Mouse (Mus musculus) embryonic facial prominence, embryonic 11.5 days (tissue): ENCODE measurements around the gene Wdr72. TPM values are rescaled to one million over a fixed set of nuclear protein-coding genes. Genes with fewer than 3 reads are reported as not detected.

Experiments used
- ATAC-seq: fragments of 200-750 bp; cut with Nextera tagmentation; replicated peaks from 2 replicates; pipeline ENCODE4 v1.8.0; 2017; ENCODE audit warnings: low read depth; ENCODE audit not compliant: insufficient number of reproducible peaks, low FRiP score, low TSS enrichment
- DNase-seq: peaks from one replicate; pipeline ENCODE4 v3.0.0-alpha.2; 2015; ENCODE audit warnings: low spot score
- H3K27ac ChIP-seq: fragments of 300-500 bp; sonication (generic); replicated peaks from 2 replicates; pipeline ENCODE4 v1.5.1; 2014; ENCODE audit warnings: mild to moderate bottlenecking, low read depth, low read length, control low read depth
- H3K27me3 ChIP-seq: fragments of 300-500 bp; sonication (generic); 2 replicates; pipeline ENCODE4 v1.6.1; 2014; ENCODE audit warnings: mild to moderate bottlenecking, low read length, moderate library complexity, mixed read lengths; ENCODE audit not compliant: control insufficient read depth, insufficient read depth
- H3K36me3 ChIP-seq: fragments of 300-500 bp; sonication (generic); replicated peaks from 2 replicates; pipeline ENCODE4 v1.6.1; 2014; ENCODE audit warnings: low read depth, mild to moderate bottlenecking, low read length, moderate library complexity, mixed read lengths; ENCODE audit not compliant: control insufficient read depth, insufficient read depth
- H3K4me1 ChIP-seq: fragments of 300-500 bp; sonication (generic); 2 replicates; pipeline ENCODE4 v1.6.1; 2014; ENCODE audit warnings: low read length, mixed read lengths; ENCODE audit not compliant: control insufficient read depth, insufficient read depth
- H3K4me2 ChIP-seq: fragments of 300-500 bp; sonication (generic); 2 replicates; pipeline ENCODE4 v1.6.1; 2014; ENCODE audit warnings: low read depth, mild to moderate bottlenecking, control low read depth, low read length, moderate library complexity
- H3K4me3 ChIP-seq: fragments of 300-500 bp; sonication (generic); 2 replicates; pipeline ENCODE4 v1.5.1; 2014; ENCODE audit warnings: low read depth, low read length, control low read depth
- H3K9ac ChIP-seq: fragments of 300-500 bp; sonication (generic); replicated peaks from 2 replicates; pipeline ENCODE4 v1.6.1; 2014; ENCODE audit warnings: mild to moderate bottlenecking, control low read depth, low read length
- H3K9me3 ChIP-seq: fragments of 300-500 bp; sonication (generic); replicated peaks from 2 replicates; pipeline ENCODE4 v1.6.1; 2016; ENCODE audit warnings: mild to moderate bottlenecking, low read length, inconsistent platforms, mixed read lengths; ENCODE audit not compliant: control insufficient read depth
- WGBS: fragments of 180-500 bp; shearing (Covaris S2); extraction: QIAGEN DNeasy Blood & Tissue Kit; methylation state at CpG from one replicate; pipeline ENCODE4 v1.1.7; 2014; 5-methylcytosine and 5-hydroxymethylcytosine counted together
- polyA plus RNA-seq: library from polyadenylated mRNA; unstranded; fragments of >200 nt; fragmentation: Nextera tagmentation; extraction: Ambion mirVana; gene quantifications from 2 replicates; pipeline ENCODE4 v1.2.1, GENCODE M21; 2014

Gene Wdr72
- polyA plus RNA-seq, 1 experiment from 2014 or later, result 0.11 TPM

GRCm38 (mm10) chr9:74318771-74319170, 208.6 kb downstream of the Wdr72 start:
- no peak overlapping the region for H3K27ac ChIP-seq
- ATAC-seq, result no peak
- DNase-seq, result no peak
- H3K4me3 ChIP-seq, result no peak overlapping the region
- no peaks in the 10 kb centered on the region for H3K9me3 ChIP-seq
- H3K4me2 ChIP-seq, result no peak overlapping the region
- no peaks in the 10 kb centered on the region for H3K36me3 ChIP-seq
- no peak overlapping the region for H3K9ac ChIP-seq
- 86% methylated on average over 1 of the region's 1 CpGs for WGBS
- H3K27me3 ChIP-seq, result no peaks in the 10 kb centered on the region
- no peaks in the 10 kb centered on the region for H3K4me1 ChIP-seq

GRCm38 (mm10) chr9:74324089-74324924, 214.2 kb downstream of the Wdr72 start:
- WGBS, result 75% methylated on average over 11 of the region's 11 CpGs
- Histone ChIP-seq H3K36me3 (no peaks in the 10 kb centered on the region), H3K9me3 (no peaks in the 10 kb centered on the region), H3K9ac (no peak overlapping the region), H3K4me1 (no peaks in the 10 kb centered on the region), H3K27me3 (no peaks in the 10 kb centered on the region), H3K4me3 (no peak overlapping the region), H3K27ac (no peak overlapping the region), H3K4me2 (no peak overlapping the region)
- DNase-seq, result no peak
- ATAC-seq, result no peak

- no peaks in the 10 kb centered on the region for H3K4me1 ChIP-seq
- H3K4me3 ChIP-seq, result no peak overlapping the region
- H3K27ac ChIP-seq, result no peak overlapping the region
- H3K36me3 ChIP-seq, result no peaks in the 10 kb centered on the region
- no peak overlapping the region for H3K9ac ChIP-seq
- 63% methylated on average over 3 of the region's 3 CpGs for WGBS
- no peak overlapping the region for H3K4me2 ChIP-seq
- no peaks in the 10 kb centered on the region for H3K9me3 ChIP-seq
- ATAC-seq (no peak), DNase-seq (no peak)
- H3K27me3 ChIP-seq, result no peaks in the 10 kb centered on the region
These were observed 214.8 kb downstream of the Wdr72 start for GRCm38 (mm10) chr9:74324925-74325295.

- Histone ChIP-seq H3K27me3 (no peaks in the 10 kb centered on the region), H3K9ac (no peak overlapping the region), H3K4me1 (no peaks in the 10 kb centered on the region), H3K36me3 (no peaks in the 10 kb centered on the region), H3K27ac (no peak overlapping the region), H3K4me3 (no peak overlapping the region), H3K9me3 (no peaks in the 10 kb centered on the region), H3K4me2 (no peak overlapping the region)
- 79% methylated on average over 1 of the region's 1 CpGs for WGBS
- DNase-seq (no peak), ATAC-seq (no peak)
These were observed 215.8 kb downstream of the Wdr72 start for GRCm38 (mm10) chr9:74325981-74326380.

GRCm38 (mm10) chr9:74328821-74329220, 218.7 kb downstream of the Wdr72 start:
- Histone ChIP-seq H3K4me1 (no peaks in the 10 kb centered on the region), H3K36me3 (no peaks in the 10 kb centered on the region), H3K9me3 (no peaks in the 10 kb centered on the region), H3K4me3 (no peak overlapping the region), H3K27me3 (no peaks in the 10 kb centered on the region), H3K27ac (no peak overlapping the region), H3K9ac (no peak overlapping the region), H3K4me2 (no peak overlapping the region)
- DNase-seq (no peak), ATAC-seq (no peak)
- 78% methylated on average over 5 of the region's 5 CpGs for WGBS

GRCm38 (mm10) chr9:74330706-74331495, 220.7 kb downstream of the Wdr72 start:
- peak; percentile 6 for DNase-seq

GRCm38 (mm10) chr9:74332321-74332720, 222.2 kb downstream of the Wdr72 start:
- no peak for ATAC-seq
- 79% methylated on average over 3 of the region's 3 CpGs for WGBS

More at GRCm38 (mm10) chr9:74330706-74331495, 220.7 kb downstream of the Wdr72 start:
- Histone ChIP-seq H3K9ac (no peak overlapping the region), H3K9me3 (no peaks in the 10 kb centered on the region), H3K27ac (no peak overlapping the region), H3K36me3 (no peaks in the 10 kb centered on the region), H3K27me3 (no peaks in the 10 kb centered on the region), H3K4me2 (no peak overlapping the region), H3K4me1 (no peaks in the 10 kb centered on the region), H3K4me3 (no peak overlapping the region)
- WGBS, result 49% methylated on average over 9 of the region's 9 CpGs
- ATAC-seq, result no peak; the same call in 1 of the 2 replicates

More at GRCm38 (mm10) chr9:74332321-74332720, 222.2 kb downstream of the Wdr72 start:
- H3K36me3 ChIP-seq, result no peaks in the 10 kb centered on the region
- no peak overlapping the region for H3K27ac ChIP-seq
- no peak overlapping the region for H3K4me2 ChIP-seq
- H3K4me3 ChIP-seq, result no peak overlapping the region
- H3K9me3 ChIP-seq, result no peaks in the 10 kb centered on the region
- H3K4me1 ChIP-seq, result no peaks in the 10 kb centered on the region
- no peaks in the 10 kb centered on the region for H3K27me3 ChIP-seq
- DNase-seq, result no peak
- H3K9ac ChIP-seq, result no peak overlapping the region
